Mouse (Mus musculus): ENCODE measurements around the gene Setd3.

- TF ChIP-seq CTCF (IDR thresholded peaks at IDR 0.05; ENCODE audit: low read depth) (no peak), EP300 (IDR thresholded peaks at IDR 0.05; ENCODE audit: low read depth) (no peak)
These were observed 115.1 kb downstream of the Setd3 start for GRCm38 (mm10) chr12:108063986-108064385.

Data from liver, postnatal 0 days (tissue).